Mouse (Mus musculus) kidney, adult 2 months (tissue): ENCODE data around the gene Ubr1. TPM values are rescaled to one million over a fixed set of nuclear protein-coding genes. Genes with fewer than 3 reads are reported as not detected.

Source experiments
- DNase-seq: peaks from one replicate; pipeline ENCODE4 v3.0.0; 2021
- H3K27ac ChIP-seq: fragments of 200-500 bp; 2 replicates; pipeline ENCODE4 v1.5.1; 2012; ENCODE audit warnings: low read depth, low read length, control low read depth, inconsistent platforms; ENCODE audit not compliant: insufficient read depth
- H3K27me3 ChIP-seq: fragments of 200-500 bp; replicated peaks from 2 replicates; pipeline ENCODE4 v1.6.1; 2012; ENCODE audit warnings: mild to moderate bottlenecking, moderate library complexity, low read length, inconsistent platforms; ENCODE audit not compliant: control insufficient read depth, insufficient read depth
- H3K36me3 ChIP-seq: fragments of 200-500 bp; 2 replicates; pipeline ENCODE4 v1.6.1; 2012; ENCODE audit warnings: mild to moderate bottlenecking, moderate library complexity, low read length, inconsistent platforms; ENCODE audit not compliant: control insufficient read depth, insufficient read depth
- H3K4me1 ChIP-seq: fragments of 200-500 bp; 2 replicates; pipeline ENCODE4 v1.6.1; 2011; ENCODE audit warnings: low read length; ENCODE audit not compliant: control insufficient read depth, insufficient read depth
- H3K4me3 ChIP-seq: fragments of 200-500 bp; 2 replicates; pipeline ENCODE4 v1.5.1; 2011; ENCODE audit warnings: mild to moderate bottlenecking, low read depth, low read length, control low read depth; ENCODE audit not compliant: insufficient read depth
- CTCF ChIP-seq: fragments of 200-500 bp; conservative IDR thresholded peaks from 2 replicates; pipeline ENCODE4 v1.5.1; 2011; ENCODE audit warnings: low read depth, mild to moderate bottlenecking, control low read depth, low read length, moderate library complexity, mixed read lengths; ENCODE audit not compliant: insufficient read depth, insufficient read length
- POLR2A ChIP-seq: fragments of 200-500 bp; IDR thresholded peaks from one replicate; pipeline ENCODE4 v1.6.1; 2011; ENCODE audit warnings: low read depth, low read length, control low read depth
- WGBS: fragments of 180-500 bp; shearing (Covaris S2); methylation state at CpG from one replicate; pipeline ENCODE4 v1.1.7; 2018; 5-methylcytosine and 5-hydroxymethylcytosine counted together
- polyA plus RNA-seq: library from polyadenylated mRNA; depleted of rRNA; stranded (reverse); fragments of >200 nt; gene quantifications from 2 replicates; pipeline ENCODE4 v1.2.3, GENCODE M21; 2012

The Ubr1 gene
- polyA plus RNA-seq, 1 experiment: 22.0 TPM

DNA sequence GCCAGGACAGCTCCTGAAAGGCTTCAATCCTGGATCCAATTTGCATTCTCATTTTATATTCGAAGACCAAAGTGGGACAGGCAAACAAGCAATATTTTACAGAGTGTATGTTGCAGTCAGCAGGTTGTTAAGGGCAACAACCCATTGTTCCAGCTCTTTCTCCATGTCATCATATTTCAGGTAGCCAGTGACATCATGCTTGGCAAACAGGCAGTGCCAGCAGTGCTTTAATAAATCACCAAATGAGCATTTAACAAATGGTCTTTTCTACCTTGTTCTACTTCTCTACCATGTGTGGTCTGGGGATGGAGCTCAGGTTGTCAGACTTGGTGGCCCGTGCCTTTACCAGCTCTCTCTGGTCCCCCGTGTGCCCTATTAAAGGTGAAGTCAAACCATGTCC lies 112.4 kb downstream of the Ubr1 start:
- 49% methylated on average over 3 of the region's 3 CpGs for WGBS
- no peaks in the 10 kb centered on the region for H3K27me3 ChIP-seq
- peaks cover 11% of the 10 kb centered on the region; the same call in 1 of the 2 replicates for H3K4me1 ChIP-seq
- TF ChIP-seq POLR2A (no peak), CTCF (no peak)
- H3K36me3 ChIP-seq: peaks cover 5% of the 10 kb centered on the region
- no peak overlapping the region for H3K4me3 ChIP-seq
- DNase-seq: peak; percentile 73
- 0 out of 2 replicates have a peak overlapping the region, but pooled peaks have one; percentile 54 for H3K27ac ChIP-seq

DNA sequence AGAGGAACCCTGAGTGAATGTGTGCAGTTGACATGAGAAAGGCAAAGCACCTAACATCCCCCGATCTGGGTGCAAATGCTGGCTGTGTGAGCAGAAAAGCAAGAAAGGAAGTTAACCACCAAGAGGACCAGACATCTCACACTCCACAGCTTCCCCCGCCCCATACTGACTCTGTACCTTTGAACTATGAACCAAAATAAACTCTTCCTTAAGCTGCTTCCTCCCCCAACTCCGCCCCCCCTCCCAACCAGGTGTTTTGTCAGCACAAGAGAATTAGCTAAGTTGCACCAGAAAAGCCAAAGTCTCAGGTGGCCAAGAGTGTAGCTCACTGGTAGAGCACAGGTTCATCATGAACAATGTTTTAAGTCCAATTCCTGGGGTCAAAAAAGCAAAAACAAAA lies 117.4 kb downstream of the Ubr1 start:
- DNase-seq: peak; percentile 74
- 67% methylated on average over 3 of the region's 3 CpGs for WGBS
- Histone ChIP-seq H3K27ac (peak overlapping the region; percentile 63), H3K36me3 (no peaks in the 10 kb centered on the region), H3K4me3 (no peak overlapping the region), H3K4me1 (peaks cover 17% of the 10 kb centered on the region; the same call in 1 of the 2 replicates), H3K27me3 (no peaks in the 10 kb centered on the region)
- TF ChIP-seq POLR2A (no peak), CTCF (no peak)

DNA sequence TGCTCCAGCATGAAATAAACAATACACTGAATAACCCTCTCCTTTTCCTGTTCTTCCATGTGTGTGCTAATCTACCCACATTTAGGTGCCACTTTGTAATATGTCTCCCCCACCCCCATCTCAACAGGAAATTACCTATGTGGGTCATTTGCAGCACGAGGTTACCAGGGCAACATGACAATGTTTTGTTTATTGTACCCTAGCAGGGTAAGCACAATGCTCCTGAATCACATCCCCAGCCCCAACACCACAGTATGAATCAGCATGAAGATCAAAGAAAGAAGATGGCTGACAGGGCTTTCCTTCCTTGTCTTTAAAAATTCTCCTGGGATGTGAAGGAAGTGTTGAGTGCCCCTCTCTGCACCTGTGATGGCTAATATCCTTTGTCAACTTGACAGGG lies 117.9 kb downstream of the Ubr1 start:
- 8% methylated on average over 1 of the region's 1 CpGs for WGBS
- H3K4me1 ChIP-seq: peaks cover 14% of the 10 kb centered on the region; the same call in 1 of the 2 replicates
- no peak for DNase-seq

DNA sequence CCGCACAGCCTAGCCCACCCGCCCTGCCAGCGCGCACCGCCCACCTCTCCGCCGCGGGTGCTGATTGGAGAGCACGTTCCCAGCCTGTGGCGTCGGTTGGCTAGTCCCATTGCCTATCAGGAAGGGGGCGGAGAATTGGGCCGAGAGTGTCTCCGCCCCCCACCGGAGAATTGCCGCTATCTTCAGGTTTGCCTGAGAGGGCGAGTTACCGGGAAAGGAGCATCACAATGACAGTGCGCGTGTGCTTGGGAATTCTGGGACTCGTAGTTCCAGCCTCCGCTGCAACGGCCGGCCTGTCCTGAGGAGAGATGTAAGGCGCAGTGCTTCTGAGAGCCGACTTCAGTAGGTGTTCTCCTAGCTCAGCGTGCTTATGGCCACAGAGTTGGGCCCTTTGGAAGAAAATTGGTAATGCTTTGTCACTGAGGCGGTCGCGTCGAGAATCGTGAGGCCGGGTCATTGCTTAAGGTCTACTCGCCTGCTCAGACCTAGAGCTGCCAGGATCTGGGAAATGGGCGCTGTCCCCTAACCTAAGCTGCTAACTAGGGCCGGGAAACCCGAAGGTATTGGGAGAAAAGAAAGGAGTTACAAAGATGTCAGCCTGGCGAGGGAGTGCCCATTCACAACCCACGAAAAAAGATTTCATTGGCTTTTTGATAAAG lies 120.0 kb downstream of the Ubr1 start, which contains the start of gene Ttbk2:
Ttbk2 (minus strand) TSS at position 181 of the 659 bp plus-strand sequence.
- TF ChIP-seq CTCF (no peak), POLR2A (peak; percentile 22)
- H3K27me3 ChIP-seq: no peaks in the 10 kb centered on the region
- H3K4me3 ChIP-seq: peak within 1 kb of the TSS; percentile 72
- peaks cover 14% of the 10 kb centered on the region; the same call in 1 of the 2 replicates for H3K4me1 ChIP-seq
- DNase-seq: peak; percentile 99
- peak within 1 kb of the TSS; percentile 33; the same call in 1 of the 2 replicates for H3K27ac ChIP-seq
- H3K36me3 ChIP-seq: no peaks in the 10 kb centered on the region
- WGBS: 2% methylated on average over 39 of the region's 39 CpGs

More for the DNA sequence above, 117.9 kb downstream of the Ubr1 start:
- Histone ChIP-seq H3K36me3 (no peaks in the 10 kb centered on the region), H3K27me3 (no peaks in the 10 kb centered on the region), H3K27ac (no peak overlapping the region; the same call in 1 of the 2 replicates), H3K4me3 (no peak overlapping the region)
- TF ChIP-seq POLR2A: no peak
- TF ChIP-seq CTCF: no peak

DNA sequence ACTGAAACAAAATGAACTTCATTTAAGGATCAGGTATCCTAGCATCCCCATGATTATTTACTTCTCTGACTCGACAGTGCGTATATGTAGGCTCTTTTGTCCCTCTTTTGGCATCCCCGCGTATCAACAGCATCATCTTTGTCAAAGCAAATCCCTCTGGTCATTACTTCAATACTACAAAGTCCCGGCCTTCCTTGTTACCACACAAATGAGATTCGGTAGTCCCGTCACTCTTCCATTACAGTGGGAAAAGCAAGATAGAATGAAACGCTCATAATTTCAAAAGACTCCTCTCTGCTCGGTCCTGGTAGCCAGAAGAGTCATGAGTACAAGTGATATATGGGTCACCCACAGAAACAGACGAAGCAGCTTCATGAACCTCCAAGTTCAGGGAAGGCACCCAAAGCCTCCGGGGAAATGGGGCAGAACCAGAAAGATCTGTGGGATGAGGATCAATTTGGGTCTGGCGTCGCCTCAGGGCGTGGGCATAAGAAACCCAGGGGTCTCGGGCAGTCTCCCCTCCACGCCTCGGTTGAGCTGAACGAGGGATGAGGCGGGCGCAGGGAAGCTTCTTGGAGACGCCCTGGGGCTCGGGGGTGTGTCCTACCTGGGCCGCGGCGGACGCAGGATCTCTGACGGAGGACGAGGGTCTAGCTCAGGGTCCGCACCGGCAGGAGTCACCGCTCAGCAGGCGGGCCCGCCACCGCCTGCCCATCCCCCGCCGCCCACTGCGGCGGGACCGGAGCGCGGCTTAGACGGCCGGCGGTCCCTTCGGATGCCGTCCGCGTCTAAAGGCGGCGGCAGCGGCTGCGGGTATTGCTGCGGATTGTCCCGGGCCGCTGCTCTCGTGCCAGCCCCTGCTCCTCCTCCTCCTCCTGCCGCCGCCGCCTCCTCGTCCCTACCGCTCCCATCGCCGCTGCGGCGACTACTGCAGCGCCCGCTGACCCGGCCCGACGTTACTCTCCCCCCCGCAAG lies 120.8 kb downstream of the Ubr1 start, which contains the start of gene Cdan1:
Cdan1 (minus strand) TSS at position 680 of the 975 bp plus-strand sequence.
- no peaks in the 10 kb centered on the region for H3K27me3 ChIP-seq
- H3K36me3 ChIP-seq: no peaks in the 10 kb centered on the region
- TF ChIP-seq POLR2A (no peak), CTCF (no peak)
- peak; percentile 59 for DNase-seq
- H3K27ac ChIP-seq: peak within 1 kb of the TSS; percentile 33; the same call in 1 of the 2 replicates
- H3K4me1 ChIP-seq: peaks cover 14% of the 10 kb centered on the region; the same call in 1 of the 2 replicates
- WGBS: under 1% methylated on average over 71 of the region's 71 CpGs
- peak within 1 kb of the TSS; percentile 72 for H3K4me3 ChIP-seq

DNA sequence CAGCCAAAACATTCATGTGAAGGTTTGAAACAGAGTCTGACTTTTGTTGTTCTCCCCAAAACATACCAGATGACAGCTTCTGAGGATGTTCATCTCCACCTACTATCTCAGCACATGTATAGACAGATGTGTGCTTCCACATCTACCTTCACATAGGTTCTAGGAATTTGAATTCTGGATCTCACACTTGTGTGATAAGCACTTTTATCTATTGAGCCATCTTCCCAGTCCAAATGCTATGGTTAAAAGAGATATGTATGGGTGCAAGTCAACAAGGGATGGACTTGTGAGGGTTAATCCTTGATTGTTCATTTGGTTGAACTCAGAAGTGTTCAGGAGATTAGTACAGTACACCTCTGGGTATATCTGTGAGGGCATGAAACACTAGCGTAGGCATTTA lies 125.2 kb downstream of the Ubr1 start:
- 100% methylated on average over 1 of the region's 1 CpGs for WGBS
- TF ChIP-seq POLR2A: no peak
- no peak for TF ChIP-seq CTCF
- no peaks in the 10 kb centered on the region for H3K27me3 ChIP-seq

DNA sequence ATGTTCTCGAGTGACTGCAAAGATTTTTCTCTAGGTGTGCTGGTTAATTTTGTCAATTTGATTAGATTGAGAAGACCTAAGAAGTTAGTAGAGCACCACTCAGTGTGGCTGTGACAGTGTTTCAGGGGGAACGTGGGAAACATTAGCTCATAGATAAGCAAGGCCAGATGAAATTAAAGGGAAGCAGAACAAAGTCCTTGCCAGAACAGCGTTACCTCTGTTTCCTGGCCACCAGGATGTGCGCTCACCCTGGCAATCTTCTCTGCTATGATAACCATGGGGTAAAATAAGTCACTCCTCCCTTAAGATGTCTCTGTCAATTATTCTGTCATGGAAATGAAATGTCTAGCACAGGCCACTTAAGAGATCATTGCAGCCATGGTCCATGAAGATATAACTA lies 126.5 kb downstream of the Ubr1 start:
- Histone ChIP-seq H3K4me3 (no peak overlapping the region), H3K27me3 (no peaks in the 10 kb centered on the region), H3K36me3 (no peaks in the 10 kb centered on the region), H3K4me1 (no peaks in the 10 kb centered on the region), H3K27ac (no peak overlapping the region)
- 57% methylated on average over 4 of the region's 4 CpGs for WGBS
- DNase-seq: no peak
- TF ChIP-seq POLR2A (no peak), CTCF (no peak)

More for the DNA sequence above, 125.2 kb downstream of the Ubr1 start:
- Histone ChIP-seq H3K4me1 (peaks cover 5% of the 10 kb centered on the region; the same call in 1 of the 2 replicates), H3K36me3 (no peaks in the 10 kb centered on the region), H3K27ac (no peak overlapping the region), H3K4me3 (no peak overlapping the region)
- DNase-seq: no peak
